Mouse (Mus musculus) spleen, postnatal 10 days (tissue): ENCODE measurements around the gene Fam217a.
"Not testable (repeated sequence)": the region's sequence is repeated elsewhere in the genome, so short reads cannot be mapped to it uniquely, and the experiment has no call there.

ENCODE experiments used
- DNase-seq, 2 experiments: peaks; one replicate each; pipeline ENCODE4 v3.0.0; 2021 to 2022; ENCODE audit warnings: low spot score in 2 of 2

Fam217a gene

GRCm38 (mm10) chr13:34924210-34924609 lies at the start of gene Fam217a, which contains the start of gene 4933417A18Rik:
Fam217a (minus strand) TSS chr13:34924310.
4933417A18Rik (plus strand) TSS chr13:34924409.
- DNase-seq: no peak

GRCm38 (mm10) chr13:34973770-34974169 lies 49.7 kb upstream of the Fam217a start:
- DNase-seq: no peak

DNA sequence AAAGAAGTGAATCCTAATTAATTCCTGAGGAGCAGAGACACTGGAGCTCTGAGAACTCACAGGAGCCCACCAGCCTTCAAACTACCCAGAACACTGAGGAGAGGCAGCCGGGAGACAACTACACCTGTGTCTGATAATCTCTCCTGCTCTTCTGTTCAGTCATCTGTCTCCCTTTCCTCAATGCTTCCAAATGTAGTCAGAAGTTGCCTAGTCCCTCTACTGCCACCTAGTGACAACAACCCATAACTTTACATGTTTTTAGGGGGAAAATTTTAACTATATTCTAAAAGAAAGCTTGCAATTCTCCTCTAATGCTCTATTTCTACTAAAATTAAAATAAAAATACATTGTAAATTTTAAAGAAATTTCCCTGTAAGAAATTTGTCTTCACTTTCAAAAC lies 49.0 kb upstream of the Fam217a start:
- DNase-seq: no peak

DNA sequence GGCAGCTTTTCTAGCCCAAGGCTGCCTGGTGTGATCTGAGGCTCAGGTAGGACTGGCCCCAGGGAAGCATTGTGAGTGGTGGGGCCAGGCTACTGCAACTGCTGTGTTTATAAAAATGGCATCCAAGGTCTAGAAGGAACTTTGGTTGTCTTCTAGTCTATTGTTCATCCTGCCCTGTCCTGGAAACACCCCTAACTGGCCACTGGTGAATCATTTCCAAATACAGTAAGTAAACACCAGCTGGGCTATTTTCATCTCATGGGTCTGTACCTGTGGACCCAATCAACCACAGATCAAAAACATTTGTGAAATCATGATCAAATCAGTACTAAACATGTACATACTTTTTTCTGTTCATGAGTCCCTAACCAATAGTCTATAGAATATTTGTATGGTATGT lies 48.3 kb upstream of the Fam217a start:
- DNase-seq: not testable (repeated sequence)

DNA sequence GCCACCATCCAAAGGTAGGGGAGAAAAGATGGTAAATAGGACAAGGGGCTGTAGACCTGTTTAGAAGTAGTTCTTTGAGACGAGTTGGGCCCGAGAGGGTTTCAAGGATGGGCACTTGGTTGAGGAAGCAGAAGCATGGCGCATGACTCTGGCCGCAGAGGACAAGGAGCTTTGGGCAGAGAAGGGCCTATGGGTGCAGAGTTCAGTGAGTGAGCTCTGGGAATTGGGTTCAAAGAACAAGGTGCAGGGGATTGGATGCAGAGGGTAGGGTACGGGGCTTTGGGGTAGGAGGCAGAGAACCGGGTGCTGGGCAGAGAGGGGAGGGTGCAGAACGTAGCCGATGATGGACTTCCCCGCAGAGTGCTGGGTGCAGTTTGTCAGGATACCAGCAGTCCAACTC lies 41.5 kb upstream of the Fam217a start:
- not testable (repeated sequence) for DNase-seq

GRCm38 (mm10) chr13:34964866-34965265 lies 40.8 kb upstream of the Fam217a start:
- DNase-seq: no peak

DNA sequence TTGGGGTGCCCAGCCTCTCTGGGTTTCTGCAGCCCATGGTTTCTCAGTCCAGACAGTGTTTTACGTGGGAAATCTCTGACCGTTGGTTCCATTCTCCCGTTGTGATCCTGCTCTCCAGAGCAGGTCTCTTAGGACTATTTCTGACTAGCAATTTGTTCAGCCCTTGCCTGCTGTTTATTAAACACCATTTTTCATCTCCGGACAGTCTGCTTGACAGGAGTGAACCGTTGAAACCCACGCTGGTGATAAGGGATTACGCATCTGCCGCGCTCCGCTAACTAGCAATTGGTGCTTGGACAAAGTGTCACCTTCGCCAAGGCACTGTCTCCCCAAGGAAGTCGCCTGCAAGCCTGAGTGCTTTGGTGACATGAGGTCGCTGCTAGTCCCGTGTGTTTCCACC lies 40.3 kb upstream of the Fam217a start:
- DNase-seq: no peak

DNA sequence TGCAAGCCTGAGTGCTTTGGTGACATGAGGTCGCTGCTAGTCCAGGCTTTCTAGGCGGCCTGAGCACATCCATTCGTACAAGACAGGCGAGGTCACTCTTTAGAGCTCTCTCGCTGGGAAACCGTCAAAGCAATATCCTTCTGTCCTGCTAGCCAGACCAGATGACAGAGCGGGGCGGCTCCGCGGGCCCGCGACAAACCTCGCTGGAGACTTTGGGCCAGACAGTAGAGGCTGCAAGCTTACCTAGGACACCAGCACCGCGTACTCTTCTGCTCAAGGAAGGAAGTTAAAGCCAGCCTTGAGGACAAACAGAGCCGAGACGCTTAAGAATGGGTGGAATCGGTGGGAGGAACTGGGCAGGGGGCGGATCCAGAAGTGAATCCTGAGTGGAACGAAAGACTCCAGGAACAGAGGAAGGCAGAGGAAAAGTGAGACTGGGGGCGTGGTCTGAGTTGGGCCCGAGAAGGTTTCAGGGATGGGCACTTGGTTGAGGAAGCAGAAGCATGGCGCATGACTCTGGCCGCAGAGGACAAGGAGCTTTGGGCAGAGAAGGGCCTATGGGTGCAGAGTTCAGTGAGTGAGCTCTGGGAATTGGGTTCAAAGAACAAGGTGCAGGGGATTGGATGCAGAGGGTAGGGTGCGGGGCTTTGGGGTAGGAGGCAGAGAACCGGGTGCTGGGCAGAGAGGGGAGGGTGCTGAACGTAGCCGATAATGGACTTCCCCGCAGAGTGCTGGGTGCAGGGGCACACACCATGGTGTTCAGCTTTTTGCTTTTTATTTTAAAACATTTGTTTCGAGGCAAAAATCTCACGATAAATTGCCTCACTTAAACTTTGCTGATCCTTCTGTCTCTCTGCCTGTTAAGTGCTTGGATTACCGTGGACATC lies 39.6 kb upstream of the Fam217a start, which contains the start of gene Eci3:
Gene Eci3 (minus strand): TSS at position 300 of the 887 bp plus-strand sequence.
- no peak for DNase-seq

DNA sequence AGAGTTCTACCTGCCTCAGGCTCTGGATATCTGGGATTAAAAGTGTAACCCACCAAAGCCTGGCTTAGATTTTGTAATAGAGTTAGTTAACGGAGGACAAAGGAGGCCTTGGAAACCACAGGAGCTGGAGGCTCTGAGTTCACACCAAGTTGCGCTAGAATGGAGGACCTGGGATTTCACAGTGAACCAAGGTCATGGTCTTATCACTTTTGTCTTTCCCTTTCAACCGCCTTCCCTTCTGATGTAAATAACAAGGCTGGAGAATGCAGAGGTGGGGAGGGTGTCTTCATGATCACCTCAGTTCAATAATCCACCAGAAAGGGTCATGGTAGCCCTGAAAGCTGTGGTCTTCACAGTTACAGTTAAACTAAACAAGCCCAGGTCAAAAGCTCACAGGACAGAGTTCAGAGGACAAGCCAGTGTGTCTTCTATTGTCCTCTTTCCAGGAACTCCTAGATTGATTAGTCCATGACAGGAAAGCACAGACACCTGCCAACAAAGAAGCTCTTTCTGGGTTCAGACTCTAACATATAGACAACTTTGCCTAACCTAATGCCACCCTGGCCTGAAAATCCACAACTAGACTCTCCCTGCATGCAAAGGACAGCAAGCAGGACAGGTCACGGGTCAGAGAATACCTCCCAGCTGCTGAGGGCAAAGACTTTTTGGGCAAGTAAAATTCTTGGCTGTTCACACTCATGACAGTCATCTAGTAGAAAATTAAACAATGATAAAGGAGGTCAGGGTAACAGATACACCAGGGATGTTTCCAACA lies 37.1 kb upstream of the Fam217a start:
- DNase-seq: no peak

GRCm38 (mm10) chr13:34958158-34958557 lies 34.0 kb upstream of the Fam217a start:
- not testable (repeated sequence) for DNase-seq

GRCm38 (mm10) chr13:34956901-34957300 lies 32.8 kb upstream of the Fam217a start:
- DNase-seq: no peak

GRCm38 (mm10) chr13:34951437-34951836 lies 27.3 kb upstream of the Fam217a start:
- not testable (repeated sequence) for DNase-seq

GRCm38 (mm10) chr13:34942370-34942769 lies 18.3 kb upstream of the Fam217a start:
- no peak for DNase-seq

- no peak for DNase-seq
Measured at GRCm38 (mm10) chr13:34934931-34935644, 11.0 kb upstream of the Fam217a start.

- peak in 1 of 2 experiments; percentile 13 for DNase-seq
Measured at GRCm38 (mm10) chr13:34916520-34917167, 7.5 kb downstream of the Fam217a start.

GRCm38 (mm10) chr13:34914614-34915013 lies 9.5 kb downstream of the Fam217a start:
- peak in 1 of 2 experiments; percentile 15 for DNase-seq

- no peak for DNase-seq
Measured at GRCm38 (mm10) chr13:34892871-34893270, 31.2 kb downstream of the Fam217a start.

- DNase-seq: no peak
Measured at GRCm38 (mm10) chr13:34876481-34876880, 47.6 kb downstream of the Fam217a start.

DNA sequence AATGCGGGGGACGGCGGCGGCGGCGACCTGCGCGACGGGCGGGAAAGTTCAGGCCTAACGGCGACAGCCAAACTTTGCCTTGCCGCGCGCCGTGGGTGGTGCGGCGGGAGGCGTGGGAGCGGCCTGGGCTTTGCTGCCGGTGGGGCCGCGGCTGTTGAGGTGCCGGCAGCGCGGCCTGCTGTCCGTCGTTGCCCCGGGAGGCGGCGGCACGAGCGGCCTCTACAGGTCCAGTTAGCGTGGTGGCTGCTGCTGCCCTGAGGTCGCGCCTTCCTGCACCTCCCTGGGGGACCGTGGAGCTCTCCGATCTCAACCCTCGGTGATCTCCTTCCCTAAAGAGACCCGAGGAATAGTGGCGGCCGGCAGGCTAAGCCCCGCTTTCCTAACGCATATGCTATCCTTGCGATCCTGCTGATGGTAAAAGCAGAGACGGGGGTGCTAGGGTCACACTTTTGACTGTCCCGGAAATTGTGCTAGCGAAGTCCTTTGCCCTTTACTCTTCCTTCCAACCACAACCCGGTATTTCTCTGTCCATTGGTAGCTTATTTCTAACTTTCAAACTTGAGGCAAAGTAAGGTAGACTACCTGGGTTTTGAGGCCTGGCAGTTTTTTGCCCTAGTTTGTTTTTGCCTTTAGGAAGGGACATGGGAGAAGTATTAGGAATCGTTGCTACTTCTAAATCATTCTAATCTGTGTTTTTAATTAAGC lies 48.2 kb downstream of the Fam217a start:
- DNase-seq: peak in 1 of 2 experiments; percentile 77

DNA sequence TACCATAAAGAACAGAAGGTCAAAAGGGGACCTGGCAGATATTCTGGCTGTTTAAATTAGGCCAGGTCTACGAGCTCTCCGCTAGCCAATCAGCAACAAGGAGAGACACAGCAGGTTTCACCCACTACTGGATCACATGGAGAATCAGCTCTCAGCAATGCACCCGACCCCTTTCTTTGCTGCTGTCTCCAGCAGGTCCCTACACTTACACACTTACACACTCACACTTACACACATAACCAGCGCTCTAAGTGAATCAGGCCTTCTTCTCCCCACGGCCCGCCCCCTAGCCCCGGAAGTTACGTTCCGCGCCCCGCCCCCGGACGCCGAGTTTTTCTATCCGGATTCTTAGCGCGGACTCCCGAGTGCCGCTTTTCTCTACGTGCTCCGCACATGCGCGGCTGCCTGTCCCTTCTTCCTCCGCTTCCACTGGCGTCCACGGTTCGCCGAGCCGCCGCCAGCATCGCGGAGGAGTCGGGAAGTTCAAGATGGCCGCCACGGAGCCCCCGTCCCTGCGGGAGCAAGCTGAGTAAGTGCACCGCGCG lies 48.9 kb downstream of the Fam217a start, which contains the start of gene Prpf4b:
Gene Prpf4b (plus strand): TSS at position 137 of the 545 bp plus-strand sequence.
- peak; percentile 92 to 93 for DNase-seq
